Mouse (Mus musculus) forebrain, embryonic 15.5 days (tissue): ENCODE results near the gene Ccdc146. TPM values are rescaled to one million over a fixed set of nuclear protein-coding genes. Genes with fewer than 3 reads are reported as not detected.

Experiments used
- ATAC-seq: fragments of 200-750 bp; cut with Nextera tagmentation; replicated peaks from 2 replicates; pipeline ENCODE4 v1.8.0; 2017; ENCODE audit warnings: mild to moderate bottlenecking, moderate TSS enrichment, moderate library complexity
- H3K27ac ChIP-seq: fragments of 300-500 bp; sonication (generic); replicated peaks from 2 replicates; pipeline ENCODE4 v1.5.1; 2015; ENCODE audit warnings: mild to moderate bottlenecking, inconsistent platforms
- H3K27me3 ChIP-seq: fragments of 300-500 bp; sonication (generic); 2 replicates; pipeline ENCODE4 v1.6.1; 2015; ENCODE audit warnings: inconsistent platforms
- H3K36me3 ChIP-seq: fragments of 300-500 bp; sonication (generic); 2 replicates; pipeline ENCODE4 v1.6.1; 2015; ENCODE audit warnings: mild to moderate bottlenecking, inconsistent platforms
- H3K4me1 ChIP-seq: fragments of 300-500 bp; sonication (generic); 2 replicates; pipeline ENCODE4 v1.6.1; 2015; ENCODE audit warnings: inconsistent platforms
- H3K4me2 ChIP-seq: fragments of 300-500 bp; sonication (generic); replicated peaks from 2 replicates; pipeline ENCODE4 v1.6.1; 2015; ENCODE audit warnings: mild to moderate bottlenecking, inconsistent platforms
- H3K4me3 ChIP-seq: fragments of 300-500 bp; sonication (generic); 2 replicates; pipeline ENCODE4 v1.5.1; 2015; ENCODE audit warnings: mild to moderate bottlenecking, inconsistent platforms
- H3K9ac ChIP-seq: fragments of 300-500 bp; sonication (generic); replicated peaks from 2 replicates; pipeline ENCODE4 v1.6.1; 2015; ENCODE audit warnings: mild to moderate bottlenecking, inconsistent platforms
- H3K9me3 ChIP-seq: fragments of 300-500 bp; sonication (generic); 2 replicates; pipeline ENCODE4 v1.6.1; 2016; ENCODE audit warnings: inconsistent platforms
- WGBS: fragments of 180-500 bp; shearing (Covaris S2); methylation state at CpG from one replicate; pipeline ENCODE4 v1.1.7; 2015; ENCODE audit warnings: mixed read lengths; 5-methylcytosine and 5-hydroxymethylcytosine counted together
- polyA plus RNA-seq: library from polyadenylated mRNA; unstranded; fragments of >200 nt; fragmentation: Nextera tagmentation; extraction: Ambion mirVana; gene quantifications from 2 replicates; pipeline ENCODE4 v1.2.1, GENCODE M21; 2015

Gene Ccdc146
- polyA plus RNA-seq, 1 experiment from 2014 or later, result 1.4 TPM

- H3K27me3 ChIP-seq, result no peaks in the 10 kb centered on the region
- WGBS, result 83% methylated on average over 5 of the region's 5 CpGs
- H3K4me3 ChIP-seq, result no peak overlapping the region
- no peak for ATAC-seq
- no peak overlapping the region for H3K27ac ChIP-seq
- no peaks in the 10 kb centered on the region for H3K36me3 ChIP-seq
- no peaks in the 10 kb centered on the region for H3K9me3 ChIP-seq
- no peak overlapping the region for H3K9ac ChIP-seq
- no peak overlapping the region for H3K4me2 ChIP-seq
- H3K4me1 ChIP-seq, result peaks cover under 1% of the 10 kb centered on the region; the same call in 1 of the 2 replicates
Measured at GRCm38 (mm10) chr5:21269446-21269845, 155.0 kb downstream of the Ccdc146 start.

GRCm38 (mm10) chr5:21267090-21267489 lies 157.4 kb downstream of the Ccdc146 start:
- Histone ChIP-seq H3K4me1 (peaks cover 14% of the 10 kb centered on the region), H3K4me2 (no peak overlapping the region), H3K9me3 (no peaks in the 10 kb centered on the region), H3K27me3 (no peaks in the 10 kb centered on the region), H3K36me3 (no peaks in the 10 kb centered on the region), H3K27ac (no peak overlapping the region), H3K4me3 (no peak overlapping the region), H3K9ac (no peak overlapping the region)
- WGBS, result 87% methylated on average over 2 of the region's 2 CpGs
- no peak for ATAC-seq

GRCm38 (mm10) chr5:21265049-21265448 lies 159.4 kb downstream of the Ccdc146 start:
- Histone ChIP-seq H3K27ac (no peak overlapping the region), H3K4me2 (no peak overlapping the region), H3K27me3 (no peaks in the 10 kb centered on the region), H3K4me1 (peaks cover 25% of the 10 kb centered on the region), H3K36me3 (no peaks in the 10 kb centered on the region), H3K9me3 (no peaks in the 10 kb centered on the region), H3K4me3 (no peak overlapping the region), H3K9ac (no peak overlapping the region)
- ATAC-seq, result peak; percentile 73
- 11% methylated on average over 4 of the region's 4 CpGs for WGBS

- Histone ChIP-seq H3K9ac (no peak overlapping the region), H3K9me3 (no peaks in the 10 kb centered on the region), H3K4me1 (peaks cover 25% of the 10 kb centered on the region), H3K36me3 (no peaks in the 10 kb centered on the region), H3K4me2 (no peak overlapping the region), H3K27ac (0 out of 2 replicates have a peak overlapping the region, but pooled peaks have one; percentile 73), H3K4me3 (no peak overlapping the region), H3K27me3 (no peaks in the 10 kb centered on the region)
- 58% methylated on average over 8 of the region's 8 CpGs for WGBS
- peak; percentile 70 for ATAC-seq
Measured at GRCm38 (mm10) chr5:21264352-21265021, 160.0 kb downstream of the Ccdc146 start.

- H3K4me2 ChIP-seq, result no peak overlapping the region
- no peaks in the 10 kb centered on the region for H3K36me3 ChIP-seq
- peak overlapping the region; percentile 73 for H3K27ac ChIP-seq
- WGBS, result 29% methylated on average over 18 of the region's 18 CpGs
- H3K9ac ChIP-seq, result no peak overlapping the region
- H3K27me3 ChIP-seq, result no peaks in the 10 kb centered on the region
- H3K4me3 ChIP-seq, result no peak overlapping the region
- peak; percentile 71 for ATAC-seq
- peaks cover 25% of the 10 kb centered on the region for H3K4me1 ChIP-seq
- H3K9me3 ChIP-seq, result no peaks in the 10 kb centered on the region
Measured at GRCm38 (mm10) chr5:21263202-21264055, 161.0 kb downstream of the Ccdc146 start.

- Histone ChIP-seq H3K27ac (peak overlapping the region; percentile 41), H3K4me2 (no peak overlapping the region), H3K9me3 (no peaks in the 10 kb centered on the region), H3K36me3 (no peaks in the 10 kb centered on the region), H3K4me1 (peaks cover 25% of the 10 kb centered on the region), H3K27me3 (no peaks in the 10 kb centered on the region), H3K9ac (no peak overlapping the region; the same call in 1 of the 2 replicates), H3K4me3 (no peak overlapping the region)
- WGBS, result 41% methylated on average over 6 of the region's 6 CpGs
- no peak for ATAC-seq
Measured at GRCm38 (mm10) chr5:21261202-21261844, 163.2 kb downstream of the Ccdc146 start.

- WGBS, result 83% methylated on average over 7 of the region's 7 CpGs
- no peak overlapping the region for H3K4me3 ChIP-seq
- H3K9ac ChIP-seq, result no peak overlapping the region
- no peak overlapping the region for H3K4me2 ChIP-seq
- no peak for ATAC-seq
- H3K36me3 ChIP-seq, result no peaks in the 10 kb centered on the region
- no peak overlapping the region for H3K27ac ChIP-seq
- H3K27me3 ChIP-seq, result no peaks in the 10 kb centered on the region
- H3K9me3 ChIP-seq, result no peaks in the 10 kb centered on the region
- peaks cover 25% of the 10 kb centered on the region for H3K4me1 ChIP-seq
Measured at GRCm38 (mm10) chr5:21260746-21261145, 163.7 kb downstream of the Ccdc146 start.

- H3K36me3 ChIP-seq, result no peaks in the 10 kb centered on the region
- H3K4me2 ChIP-seq, result no peak overlapping the region
- no peak overlapping the region for H3K4me3 ChIP-seq
- H3K27ac ChIP-seq, result no peak overlapping the region
- ATAC-seq, result no peak
- H3K9ac ChIP-seq, result no peak overlapping the region
- H3K9me3 ChIP-seq, result no peaks in the 10 kb centered on the region
- 68% methylated on average over 6 of the region's 6 CpGs for WGBS
- H3K4me1 ChIP-seq, result peaks cover 14% of the 10 kb centered on the region; the same call in 1 of the 2 replicates
- no peaks in the 10 kb centered on the region for H3K27me3 ChIP-seq
Measured at GRCm38 (mm10) chr5:21257806-21258205, 166.7 kb downstream of the Ccdc146 start.

- Histone ChIP-seq H3K4me3 (no peak overlapping the region), H3K27me3 (no peaks in the 10 kb centered on the region), H3K36me3 (no peaks in the 10 kb centered on the region), H3K9ac (no peak overlapping the region), H3K27ac (no peak overlapping the region), H3K4me2 (no peak overlapping the region), H3K9me3 (no peaks in the 10 kb centered on the region), H3K4me1 (peaks cover 12% of the 10 kb centered on the region; the same call in 1 of the 2 replicates)
- WGBS, result 73% methylated on average over 4 of the region's 4 CpGs
- no peak for ATAC-seq
Measured at GRCm38 (mm10) chr5:21257126-21257525, 167.4 kb downstream of the Ccdc146 start.

- WGBS, result 93% methylated on average over 5 of the region's 5 CpGs
- no peak for ATAC-seq
- H3K4me2 ChIP-seq, result no peak overlapping the region
- no peaks in the 10 kb centered on the region for H3K9me3 ChIP-seq
- H3K4me1 ChIP-seq, result no peaks in the 10 kb centered on the region
- H3K27ac ChIP-seq, result no peak overlapping the region
- H3K27me3 ChIP-seq, result no peaks in the 10 kb centered on the region
- H3K36me3 ChIP-seq, result no peaks in the 10 kb centered on the region
- no peak overlapping the region for H3K9ac ChIP-seq
- H3K4me3 ChIP-seq, result no peak overlapping the region
Measured at GRCm38 (mm10) chr5:21255551-21256132, 168.8 kb downstream of the Ccdc146 start.

- Histone ChIP-seq H3K27me3 (no peaks in the 10 kb centered on the region), H3K9ac (no peak overlapping the region), H3K9me3 (no peaks in the 10 kb centered on the region), H3K4me3 (no peak overlapping the region), H3K4me1 (no peaks in the 10 kb centered on the region), H3K36me3 (no peaks in the 10 kb centered on the region), H3K27ac (no peak overlapping the region), H3K4me2 (no peak overlapping the region)
- 93% methylated on average over 12 of the region's 12 CpGs for WGBS
- no peak for ATAC-seq
Measured at GRCm38 (mm10) chr5:21254731-21255525, 169.5 kb downstream of the Ccdc146 start.
